Mouse (Mus musculus) layer of hippocampus, adult 9-11 months (tissue): ENCODE measurements around the gene Slc7a6.

ENCODE experiments used
- DNase-seq: peaks from one replicate; pipeline ENCODE4 v3.0.0; 2022

Slc7a6 gene

DNA sequence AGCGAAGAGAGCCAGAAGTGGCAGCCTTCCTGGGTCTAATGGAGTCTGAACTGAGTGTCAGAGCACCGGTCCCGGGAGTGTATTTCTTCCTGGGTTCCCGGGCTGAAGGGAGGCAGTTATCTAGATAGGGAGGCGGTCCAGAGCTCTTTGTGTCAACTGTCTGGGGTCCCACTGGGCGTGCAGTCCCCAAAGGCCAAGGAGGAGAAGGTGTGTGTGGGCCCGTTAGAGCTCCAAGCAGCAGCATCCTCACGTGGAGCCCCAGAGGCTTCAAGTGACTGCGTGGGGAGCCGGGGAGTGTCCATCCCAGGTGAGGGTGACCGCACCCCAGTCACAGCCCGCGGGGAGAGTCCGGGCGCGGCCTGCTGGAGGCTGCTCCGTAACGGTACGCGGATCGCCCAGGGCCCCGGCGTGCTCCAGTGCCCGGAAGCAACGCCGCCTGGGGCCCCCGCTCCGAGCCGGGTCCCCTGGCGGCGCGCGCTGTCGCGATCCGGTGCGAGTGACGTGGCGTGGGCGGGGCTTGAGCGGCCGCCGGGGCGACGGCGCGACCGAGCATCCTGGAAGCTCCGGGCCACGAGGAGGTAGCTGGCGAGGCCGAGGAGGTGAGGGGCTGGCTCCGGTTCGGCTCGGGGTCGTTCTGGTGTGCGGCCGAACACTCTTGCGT is at the start of gene Slc7a6:
Gene Slc7a6, plus strand, starts transcription at position 502 of the 661 bp plus-strand sequence.
- peak; percentile 89 for DNase-seq

GRCm38 (mm10) chr8:106123443-106123842 is 45.2 kb upstream of the Slc7a6 start:
- no peak for DNase-seq

GRCm38 (mm10) chr8:106126055-106126454 is 42.6 kb upstream of the Slc7a6 start:
- no peak for DNase-seq

GRCm38 (mm10) chr8:106127054-106127453 is 41.6 kb upstream of the Slc7a6 start:
- DNase-seq, result no peak

- no peak for DNase-seq
Measured at GRCm38 (mm10) chr8:106127882-106128410, 40.7 kb upstream of the Slc7a6 start.

DNA sequence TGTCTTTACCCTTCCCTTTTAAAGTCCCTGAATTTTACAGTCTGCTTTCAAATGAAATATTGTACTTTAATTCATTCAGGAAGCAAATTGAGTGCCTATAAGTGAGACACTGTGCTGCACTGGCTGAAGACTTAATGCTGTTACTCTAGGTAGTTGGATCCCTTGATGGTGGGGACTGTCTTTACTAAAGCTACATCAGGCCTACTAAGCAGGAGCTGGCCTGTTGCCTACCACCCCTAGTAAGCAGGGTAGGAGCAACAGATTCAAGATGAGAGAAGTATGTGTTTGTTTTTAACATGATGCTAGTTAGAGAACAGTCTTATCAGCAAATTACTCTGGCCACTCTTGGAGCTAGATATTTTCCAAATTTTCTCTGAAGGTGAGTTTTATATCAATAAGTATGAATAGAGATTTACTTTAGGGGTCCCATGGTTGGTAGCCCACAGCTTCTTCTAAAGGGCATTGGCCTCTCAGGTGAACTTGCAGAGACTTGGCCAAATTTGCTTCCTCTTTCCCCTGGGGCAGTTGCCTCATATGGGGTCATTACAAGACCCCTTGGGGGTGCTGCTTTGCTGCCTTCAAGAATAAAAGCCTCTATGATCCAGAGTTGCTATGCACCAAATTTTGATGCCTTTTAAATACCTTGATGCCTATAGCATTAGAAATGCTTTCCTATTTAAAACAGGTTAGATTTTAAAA is 39.3 kb upstream of the Slc7a6 start:
- no peak for DNase-seq

- no peak for DNase-seq
Measured at GRCm38 (mm10) chr8:106129997-106130396, 38.7 kb upstream of the Slc7a6 start.

DNA sequence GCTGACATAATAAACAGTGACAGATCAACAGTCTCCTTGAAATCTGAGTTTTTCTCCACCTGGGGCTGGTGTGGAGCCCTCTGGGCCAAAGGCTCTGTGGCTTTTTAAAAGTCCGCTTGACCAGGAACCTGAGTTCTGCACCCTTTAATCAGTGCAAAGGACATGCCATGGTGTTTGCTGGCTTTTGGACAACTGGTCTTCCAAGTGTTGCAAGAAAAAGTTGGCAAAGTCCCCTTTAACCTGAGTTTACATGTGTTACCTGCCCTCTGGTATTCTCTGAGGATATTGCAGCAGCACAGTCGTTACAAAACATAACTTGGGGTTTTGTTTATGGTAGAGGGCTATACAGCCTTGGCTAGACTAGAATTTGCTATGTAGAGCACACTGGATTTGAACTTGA is 38.2 kb upstream of the Slc7a6 start:
- no peak for DNase-seq

DNA sequence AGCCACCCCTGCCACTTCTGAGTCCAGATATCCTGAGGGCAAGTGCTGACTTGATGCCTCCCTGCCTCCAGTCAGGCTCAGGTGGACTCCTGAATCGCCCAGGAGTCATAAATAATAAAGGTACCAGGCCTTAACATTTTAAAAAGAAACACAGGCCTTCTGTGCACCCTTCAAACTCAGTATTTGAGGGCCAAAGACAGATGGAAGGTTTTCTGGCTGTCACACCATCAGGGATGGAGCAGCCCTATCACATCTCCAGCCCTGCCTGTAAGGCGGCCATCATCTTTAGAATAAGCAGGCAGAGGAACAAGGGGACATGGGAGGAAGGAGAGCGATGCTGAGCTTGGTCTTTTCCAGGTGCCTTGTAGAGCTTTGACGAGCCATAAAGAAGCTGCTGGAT is 37.6 kb upstream of the Slc7a6 start:
- DNase-seq, result no peak

DNA sequence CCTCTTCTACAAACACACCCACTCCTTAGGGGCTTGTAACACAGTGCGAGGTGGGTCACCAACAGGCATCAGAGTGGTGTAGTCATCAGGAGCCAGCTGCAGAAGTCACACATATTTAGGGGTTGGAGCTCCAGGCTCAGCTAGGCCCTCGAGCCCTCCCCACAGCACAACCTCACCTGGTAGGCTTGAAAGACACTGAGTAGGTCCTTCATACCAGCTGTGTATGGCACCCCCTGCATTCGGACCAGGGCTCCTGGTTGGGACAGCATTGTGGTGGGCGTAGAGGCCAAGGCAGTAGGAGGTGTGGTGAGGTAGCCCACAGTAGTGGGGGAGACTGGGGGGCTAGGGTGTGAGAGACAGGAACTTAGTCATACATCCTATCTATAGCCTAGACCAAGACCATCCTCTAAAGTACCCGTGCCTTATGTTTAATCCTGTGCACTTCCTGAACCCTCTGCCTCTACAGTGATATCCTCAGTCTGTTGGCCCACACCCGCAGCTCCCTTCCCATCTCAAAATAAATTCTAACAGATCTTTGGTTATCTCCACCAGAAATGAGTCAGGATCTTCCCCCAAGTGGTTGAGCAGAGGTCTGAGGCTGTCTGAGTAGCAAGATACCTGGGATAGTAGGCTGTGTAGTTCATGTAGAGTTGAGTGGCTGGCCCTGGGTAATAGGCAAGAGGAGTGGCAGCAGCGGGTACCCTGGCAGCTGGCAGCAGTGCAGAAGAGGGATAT is 37.0 kb upstream of the Slc7a6 start:
- no peak for DNase-seq

GRCm38 (mm10) chr8:106132356-106132755 is 36.3 kb upstream of the Slc7a6 start:
- no peak for DNase-seq

GRCm38 (mm10) chr8:106133526-106133925 is 35.1 kb upstream of the Slc7a6 start:
- no peak for DNase-seq

- no peak for DNase-seq
Measured at GRCm38 (mm10) chr8:106133946-106134345, 34.7 kb upstream of the Slc7a6 start.

- no peak for DNase-seq
Measured at GRCm38 (mm10) chr8:106134751-106135571, 33.7 kb upstream of the Slc7a6 start.

- no peak for DNase-seq
Measured at GRCm38 (mm10) chr8:106135672-106136071, 33.0 kb upstream of the Slc7a6 start.

GRCm38 (mm10) chr8:106136156-106137130 is 32.2 kb upstream of the Slc7a6 start, which contains the start of gene Esrp2:
Gene Esrp2 (minus strand): TSS chr8:106136974.
- no peak for DNase-seq

- DNase-seq, result no peak
Measured at GRCm38 (mm10) chr8:106137218-106137905, 31.3 kb upstream of the Slc7a6 start.

GRCm38 (mm10) chr8:106137906-106138477 is 30.7 kb upstream of the Slc7a6 start:
- no peak for DNase-seq

DNA sequence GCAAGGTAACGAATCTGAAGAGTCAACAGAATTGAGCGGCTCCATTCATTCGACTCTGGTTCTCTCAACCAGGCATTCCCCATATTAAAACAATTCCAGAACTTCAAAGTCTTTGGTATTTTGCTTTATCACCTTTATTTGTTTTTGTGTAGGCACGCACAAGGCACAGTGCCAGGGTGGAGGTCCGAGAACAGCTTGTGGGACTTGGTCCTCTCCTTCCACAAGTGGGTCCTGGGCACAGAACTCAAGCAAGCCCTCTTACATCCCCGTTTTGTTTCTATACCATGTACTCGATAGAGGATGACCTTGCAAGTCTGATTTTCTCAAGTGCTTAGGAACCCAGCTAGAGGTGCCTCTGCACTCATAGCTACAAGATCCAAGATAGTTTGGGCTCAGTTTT is 30.0 kb upstream of the Slc7a6 start:
- DNase-seq, result no peak

GRCm38 (mm10) chr8:106140191-106140590 is 28.5 kb upstream of the Slc7a6 start:
- no peak for DNase-seq
